Mouse (Mus musculus) gonadal fat pad, adult 2 months (tissue): ENCODE measurements around the gene Tmem19. TPM values are rescaled to one million over a fixed set of nuclear protein-coding genes. Genes with fewer than 3 reads are reported as not detected.

Experiments
- DNase-seq: peaks from one replicate; pipeline ENCODE4 v3.0.0-alpha.2; 2012; ENCODE audit warnings: low read depth
- polyA plus RNA-seq: library from polyadenylated mRNA; depleted of rRNA; stranded (reverse); fragments of >200 nt; gene quantifications from 2 replicates; pipeline ENCODE4 v1.2.3, GENCODE M21; 2012; rRNA removed

The Tmem19 gene
- 16.6 and 21.0 TPM in 2 replicates for polyA plus RNA-seq

- DNase-seq, result no peak
These were observed at the start of gene Tmem19 for GRCm38 (mm10) chr10:115361840-115362622. Gene Tmem19 (minus strand): TSS chr10:115362501.

GRCm38 (mm10) chr10:115406393-115406792, 44.1 kb upstream of the Tmem19 start:
- DNase-seq, result no peak

GRCm38 (mm10) chr10:115391896-115392295, 29.6 kb upstream of the Tmem19 start:
- no peak for DNase-seq

- DNase-seq, result no peak
These were observed 28.8 kb upstream of the Tmem19 start for GRCm38 (mm10) chr10:115391076-115391475.

- no peak for DNase-seq
These were observed 25.6 kb upstream of the Tmem19 start for GRCm38 (mm10) chr10:115387891-115388290.

- DNase-seq, result no peak
These were observed 23.0 kb upstream of the Tmem19 start for GRCm38 (mm10) chr10:115385018-115386002.

GRCm38 (mm10) chr10:115384221-115385017, 22.1 kb upstream of the Tmem19 start, which contains the start of the genes Thap2 and Zfc3h1:
Gene Thap2 (minus strand): TSS chr10:115384443.
Gene Zfc3h1 (plus strand): TSS chr10:115384959.
- DNase-seq, result peak; percentile 81

- no peak for DNase-seq
These were observed 21.4 kb upstream of the Tmem19 start for GRCm38 (mm10) chr10:115383644-115384220.

GRCm38 (mm10) chr10:115382846-115383643, 20.7 kb upstream of the Tmem19 start:
- no peak for DNase-seq

- no peak for DNase-seq
These were observed 19.3 kb upstream of the Tmem19 start for GRCm38 (mm10) chr10:115381506-115382084.

- DNase-seq, result no peak
These were observed 850 bp upstream of the Tmem19 start for GRCm38 (mm10) chr10:115363151-115363550.

GRCm38 (mm10) chr10:115362623-115362964, 293 bp upstream of the Tmem19 start:
- no peak for DNase-seq

GRCm38 (mm10) chr10:115359066-115359465, 3.2 kb downstream of the Tmem19 start:
- no peak for DNase-seq

GRCm38 (mm10) chr10:115358216-115358919, 3.9 kb downstream of the Tmem19 start:
- no peak for DNase-seq

GRCm38 (mm10) chr10:115356106-115356505, 6.2 kb downstream of the Tmem19 start:
- DNase-seq, result no peak

GRCm38 (mm10) chr10:115355016-115355415, 7.3 kb downstream of the Tmem19 start:
- no peak for DNase-seq

- no peak for DNase-seq
These were observed 7.7 kb downstream of the Tmem19 start for GRCm38 (mm10) chr10:115354553-115354952.

- no peak for DNase-seq
These were observed 11.4 kb downstream of the Tmem19 start for GRCm38 (mm10) chr10:115350810-115351397.

- no peak for DNase-seq
These were observed 12.8 kb downstream of the Tmem19 start for GRCm38 (mm10) chr10:115349509-115349908.
